Mouse (Mus musculus): ENCODE measurements around the gene Sh2b2. TPM values are rescaled to one million over a fixed set of nuclear protein-coding genes. Genes with fewer than 3 reads are reported as not detected.

The Sh2b2 gene
- polyA plus RNA-seq, 1 experiment from 2014 or later: 11.8 TPM

DNA sequence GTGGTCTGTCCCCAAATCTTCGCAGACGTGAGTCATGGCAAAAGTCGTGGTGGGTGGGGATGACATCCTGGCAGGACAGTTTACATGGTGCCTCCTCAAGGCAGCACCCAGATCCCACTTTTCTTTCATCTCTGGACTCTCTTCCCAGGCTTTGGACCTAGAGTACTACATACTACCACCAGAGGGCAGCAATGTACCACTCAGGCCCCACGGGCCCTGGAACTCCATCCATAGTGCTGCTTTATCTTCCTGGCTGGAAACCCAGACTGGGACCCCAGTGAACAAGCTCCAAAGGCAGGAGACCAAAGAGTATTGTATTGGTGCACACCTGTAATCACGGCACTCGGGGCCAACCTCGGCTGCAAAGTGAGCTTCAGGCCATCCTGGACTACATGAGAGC is 44.5 kb downstream of the Sh2b2 start:
- H3K27ac ChIP-seq (ENCODE audit: low read depth, low read length): no peak overlapping the region
- no peak overlapping the region for H3K4me3 ChIP-seq (ENCODE audit: low read depth, low read length)
- H3K9me3 ChIP-seq (ENCODE audit: control insufficient read depth, low read length): no peaks in the 10 kb centered on the region
- DNase-seq (ENCODE audit: low spot score, missing footprints) (peak; percentile 97), ATAC-seq (ENCODE audit: low FRiP score) (peak; percentile 58)
- H3K9ac ChIP-seq (ENCODE audit: low read length): no peak overlapping the region
- H3K36me3 ChIP-seq (ENCODE audit: control insufficient read depth, insufficient read depth, low read length): no peaks in the 10 kb centered on the region; the same call in 1 of the 2 replicates
- no peak overlapping the region for H3K4me2 ChIP-seq
- peaks cover 7% of the 10 kb centered on the region for H3K4me1 ChIP-seq (ENCODE audit: control insufficient read depth, insufficient read depth, low read length)
- H3K27me3 ChIP-seq (ENCODE audit: control insufficient read depth, insufficient read depth, low read length): no peaks in the 10 kb centered on the region
- 31% methylated on average over 7 of the region's 7 CpGs for WGBS

DNA sequence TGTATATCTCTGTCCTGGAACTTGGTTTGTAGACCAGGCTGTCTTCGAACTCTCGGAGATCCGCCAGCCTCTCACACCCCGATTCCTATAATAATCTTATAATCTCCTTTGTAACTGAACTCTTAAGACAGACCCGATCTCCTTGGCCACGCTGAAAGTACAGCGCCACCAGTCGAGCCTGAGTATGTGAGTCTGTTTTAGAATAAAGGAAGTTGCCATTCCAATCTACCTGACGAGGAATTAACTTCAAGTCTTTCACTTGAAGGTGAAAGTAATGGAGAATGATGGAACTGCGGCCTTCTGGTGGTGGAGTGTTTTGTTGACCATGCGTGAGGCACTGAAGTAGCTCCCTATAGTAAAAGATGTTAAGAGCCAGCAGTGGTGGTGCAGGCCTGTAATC is 46.8 kb downstream of the Sh2b2 start:
- H3K9me3 ChIP-seq (ENCODE audit: control insufficient read depth, low read length): no peaks in the 10 kb centered on the region
- WGBS: 29% methylated on average over 11 of the region's 11 CpGs
- H3K4me2 ChIP-seq: peak overlapping the region; percentile 62
- peaks cover 7% of the 10 kb centered on the region; the same call in 1 of the 2 replicates for H3K36me3 ChIP-seq (ENCODE audit: control insufficient read depth, insufficient read depth, low read length)
- ATAC-seq (ENCODE audit: low FRiP score) (no peak), DNase-seq (ENCODE audit: low spot score, missing footprints) (peak; percentile 90)
- H3K4me3 ChIP-seq (ENCODE audit: low read depth, low read length): peak overlapping the region; percentile 91
- H3K4me1 ChIP-seq (ENCODE audit: control insufficient read depth, insufficient read depth, low read length): peaks cover 7% of the 10 kb centered on the region
- H3K9ac ChIP-seq (ENCODE audit: low read length): peak overlapping the region; percentile 88
- no peaks in the 10 kb centered on the region for H3K27me3 ChIP-seq (ENCODE audit: control insufficient read depth, insufficient read depth, low read length)
- peak overlapping the region; percentile 35; the same call in 1 of the 2 replicates for H3K27ac ChIP-seq (ENCODE audit: low read depth, low read length)

DNA sequence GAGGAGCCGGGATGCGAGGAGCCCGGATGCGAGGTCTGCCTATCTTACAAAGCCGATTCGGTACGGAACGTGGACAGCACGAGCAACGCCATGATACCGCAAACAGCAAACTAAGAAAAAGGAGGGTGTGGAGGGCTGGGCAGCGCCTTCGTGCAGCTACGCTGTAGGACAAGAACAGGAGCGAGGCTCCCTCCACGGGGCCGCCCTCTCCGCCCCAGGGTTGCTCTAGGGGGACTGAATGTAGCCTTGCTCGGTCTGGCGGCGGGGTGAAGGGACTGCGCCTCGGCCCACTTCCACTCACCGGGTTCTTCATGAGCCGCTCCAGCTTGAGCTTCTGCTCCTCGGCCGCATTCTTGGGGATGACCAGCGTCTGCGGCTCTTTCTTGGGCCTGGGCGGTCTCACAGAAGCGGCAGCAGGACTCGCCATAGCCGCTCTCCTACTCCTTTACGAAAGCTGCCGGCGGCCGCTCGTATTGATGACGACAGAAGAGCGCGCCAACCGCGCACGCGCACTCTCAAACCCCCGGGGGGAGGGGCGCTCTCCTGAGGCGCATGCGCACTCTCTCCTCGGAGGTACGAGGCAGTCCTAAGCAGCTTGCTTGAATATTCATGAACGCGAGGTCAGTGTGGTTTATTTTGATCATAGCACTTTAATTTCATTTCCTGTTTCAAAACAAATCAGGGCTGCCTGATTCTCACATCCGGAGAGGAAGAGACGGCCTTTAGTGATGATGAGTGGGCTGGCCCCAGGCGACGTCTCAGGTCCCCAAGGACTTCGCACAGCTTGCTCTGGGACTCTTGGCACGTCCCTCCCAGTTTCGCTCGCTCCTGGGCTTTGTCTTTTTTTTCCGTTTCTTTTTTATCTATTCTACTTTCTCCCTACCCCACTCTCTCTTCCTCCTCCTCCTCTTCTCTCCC is 47.6 kb downstream of the Sh2b2 start, which contains the start of gene Prkrip1:
TSS of gene Prkrip1 (minus strand) at position 490 of the 918 bp plus-strand sequence.
- DNase-seq (ENCODE audit: low spot score, missing footprints) (peak; percentile 100), ATAC-seq (ENCODE audit: low FRiP score) (peak; percentile 88)
- peak within 1 kb of the TSS; percentile 35; the same call in 1 of the 2 replicates for H3K27ac ChIP-seq (ENCODE audit: low read depth, low read length)
- under 1% methylated on average over 62 of the region's 62 CpGs for WGBS
- H3K9me3 ChIP-seq (ENCODE audit: control insufficient read depth, low read length): no peaks in the 10 kb centered on the region
- no peaks in the 10 kb centered on the region for H3K27me3 ChIP-seq (ENCODE audit: control insufficient read depth, insufficient read depth, low read length)
- H3K9ac ChIP-seq (ENCODE audit: low read length): peak within 1 kb of the TSS; percentile 88
- peaks cover 7% of the 10 kb centered on the region; the same call in 1 of the 2 replicates for H3K36me3 ChIP-seq (ENCODE audit: control insufficient read depth, insufficient read depth, low read length)
- H3K4me3 ChIP-seq (ENCODE audit: low read depth, low read length): peak within 1 kb of the TSS; percentile 91
- H3K4me1 ChIP-seq (ENCODE audit: control insufficient read depth, insufficient read depth, low read length): peaks cover 7% of the 10 kb centered on the region
- peak within 1 kb of the TSS; percentile 62 for H3K4me2 ChIP-seq

DNA sequence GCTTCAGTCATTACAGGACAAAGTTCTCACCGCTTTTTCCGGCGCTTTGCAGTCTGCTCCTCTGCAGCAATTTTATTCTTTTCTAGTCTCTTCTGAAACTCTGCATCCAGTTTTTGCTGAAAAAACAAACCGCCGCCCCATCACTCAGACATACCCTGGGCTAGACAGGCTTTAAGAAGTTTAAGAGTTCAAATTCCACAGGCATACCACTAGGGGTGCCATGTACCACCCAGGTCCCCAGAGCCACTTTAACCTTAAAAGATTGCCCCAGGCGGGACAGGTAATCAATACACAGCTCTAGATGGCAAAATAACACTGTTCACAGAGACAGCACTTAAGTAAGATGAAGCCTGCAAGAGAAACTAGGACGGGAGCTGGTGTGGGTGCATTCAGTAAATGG is 54.5 kb downstream of the Sh2b2 start:
- no peak overlapping the region for H3K9ac ChIP-seq (ENCODE audit: low read length)
- no peak for ATAC-seq (ENCODE audit: low FRiP score)
- 88% methylated on average over 7 of the region's 7 CpGs for WGBS
- H3K9me3 ChIP-seq (ENCODE audit: control insufficient read depth, low read length): no peaks in the 10 kb centered on the region
- peak; percentile 80 for DNase-seq (ENCODE audit: low spot score, missing footprints)
- H3K4me1 ChIP-seq (ENCODE audit: control insufficient read depth, insufficient read depth, low read length): no peaks in the 10 kb centered on the region
- no peak overlapping the region for H3K4me3 ChIP-seq (ENCODE audit: low read depth, low read length)
- no peak overlapping the region for H3K4me2 ChIP-seq
- H3K27me3 ChIP-seq (ENCODE audit: control insufficient read depth, insufficient read depth, low read length): no peaks in the 10 kb centered on the region
- H3K36me3 ChIP-seq (ENCODE audit: control insufficient read depth, insufficient read depth, low read length): peaks cover 12% of the 10 kb centered on the region; the same call in 1 of the 2 replicates
- H3K27ac ChIP-seq (ENCODE audit: low read depth, low read length): no peak overlapping the region

DNA sequence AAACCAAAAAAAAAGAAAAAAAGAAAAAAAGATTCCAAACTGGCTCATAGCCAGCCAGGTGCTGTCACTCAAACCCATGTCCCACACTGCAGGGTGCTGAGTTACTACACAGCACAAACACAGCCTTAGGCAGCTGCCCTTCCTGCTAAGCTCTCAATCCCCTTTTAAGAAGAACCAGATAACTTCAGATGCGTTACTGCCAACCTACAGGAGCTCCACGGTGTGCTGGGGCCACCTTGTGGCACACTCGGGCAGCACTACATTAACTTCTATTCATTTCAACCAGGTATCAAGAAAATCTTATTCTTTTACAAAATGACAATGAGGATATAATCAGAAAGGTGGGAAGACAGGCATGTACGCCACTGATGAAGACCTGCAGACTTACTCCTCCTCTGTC is 59.6 kb downstream of the Sh2b2 start:
- no peak overlapping the region for H3K9ac ChIP-seq (ENCODE audit: low read length)
- no peak overlapping the region for H3K4me3 ChIP-seq (ENCODE audit: low read depth, low read length)
- H3K4me2 ChIP-seq: no peak overlapping the region
- WGBS: 49% methylated on average over 4 of the region's 4 CpGs
- DNase-seq (ENCODE audit: low spot score, missing footprints) (peak; percentile 81), ATAC-seq (ENCODE audit: low FRiP score) (no peak)
- no peak overlapping the region for H3K27ac ChIP-seq (ENCODE audit: low read depth, low read length)
- H3K4me1 ChIP-seq (ENCODE audit: control insufficient read depth, insufficient read depth, low read length): no peaks in the 10 kb centered on the region
- H3K27me3 ChIP-seq (ENCODE audit: control insufficient read depth, insufficient read depth, low read length): no peaks in the 10 kb centered on the region
- H3K36me3 ChIP-seq (ENCODE audit: control insufficient read depth, insufficient read depth, low read length): peaks cover 5% of the 10 kb centered on the region
- no peaks in the 10 kb centered on the region for H3K9me3 ChIP-seq (ENCODE audit: control insufficient read depth, low read length)

DNA sequence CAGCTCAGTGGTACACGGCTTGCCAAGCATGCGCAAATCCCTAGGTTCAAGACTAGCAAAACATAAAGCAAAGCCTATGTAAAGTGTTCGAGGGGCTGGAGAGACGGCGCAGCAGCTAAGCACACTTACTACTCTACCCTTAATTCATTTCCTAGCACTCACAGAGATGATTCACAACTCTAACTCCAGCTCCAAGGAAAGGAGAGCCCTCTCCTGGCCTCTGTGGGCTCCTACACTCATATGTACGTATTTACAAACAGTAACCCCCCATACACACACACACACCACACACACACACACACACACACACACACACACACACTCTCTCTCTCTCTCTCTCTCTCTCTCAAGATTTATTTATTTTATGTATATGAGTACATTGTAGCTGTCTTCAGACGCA is 62.6 kb downstream of the Sh2b2 start:
- ATAC-seq (ENCODE audit: low FRiP score) (no peak), DNase-seq (ENCODE audit: low spot score, missing footprints) (peak; percentile 37)
- peaks cover 11% of the 10 kb centered on the region for H3K36me3 ChIP-seq (ENCODE audit: control insufficient read depth, insufficient read depth, low read length)
- WGBS: 93% methylated on average over 7 of the region's 7 CpGs
- H3K27me3 ChIP-seq (ENCODE audit: control insufficient read depth, insufficient read depth, low read length): no peaks in the 10 kb centered on the region
- H3K9ac ChIP-seq (ENCODE audit: low read length): no peak overlapping the region
- H3K9me3 ChIP-seq (ENCODE audit: control insufficient read depth, low read length): no peaks in the 10 kb centered on the region
- no peak overlapping the region for H3K4me2 ChIP-seq
- H3K27ac ChIP-seq (ENCODE audit: low read depth, low read length): no peak overlapping the region
- H3K4me1 ChIP-seq (ENCODE audit: control insufficient read depth, insufficient read depth, low read length): no peaks in the 10 kb centered on the region
- no peak overlapping the region for H3K4me3 ChIP-seq (ENCODE audit: low read depth, low read length)

DNA sequence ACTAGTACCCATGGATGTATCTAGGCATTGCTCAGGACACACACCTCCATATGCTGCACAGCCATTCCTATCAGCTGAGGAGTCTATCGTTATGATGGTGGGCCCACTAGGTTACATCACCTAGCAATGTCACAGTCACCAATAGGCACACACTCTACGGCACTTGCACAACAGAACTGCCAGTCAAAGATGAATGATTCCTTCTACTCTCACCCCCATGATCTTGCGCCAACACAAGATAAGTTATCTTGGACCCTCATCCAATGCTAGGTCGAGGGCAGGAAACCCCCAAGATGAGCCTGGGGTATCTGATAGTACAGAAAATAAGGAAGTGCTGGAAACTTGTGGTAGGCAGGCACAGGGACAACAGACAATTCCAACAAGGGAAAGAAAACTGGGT is 63.5 kb downstream of the Sh2b2 start:
- ATAC-seq (ENCODE audit: low FRiP score) (no peak), DNase-seq (ENCODE audit: low spot score, missing footprints) (peak; percentile 75)
- Histone ChIP-seq H3K4me2 (no peak overlapping the region), H3K4me3 (ENCODE audit: low read depth, low read length) (no peak overlapping the region), H3K9ac (ENCODE audit: low read length) (no peak overlapping the region), H3K27me3 (ENCODE audit: control insufficient read depth, insufficient read depth, low read length) (no peaks in the 10 kb centered on the region), H3K36me3 (ENCODE audit: control insufficient read depth, insufficient read depth, low read length) (peaks cover 8% of the 10 kb centered on the region), H3K27ac (ENCODE audit: low read depth, low read length) (no peak overlapping the region), H3K4me1 (ENCODE audit: control insufficient read depth, insufficient read depth, low read length) (no peaks in the 10 kb centered on the region), H3K9me3 (ENCODE audit: control insufficient read depth, low read length) (no peaks in the 10 kb centered on the region)
- WGBS: 94% methylated on average over 4 of the region's 4 CpGs

DNA sequence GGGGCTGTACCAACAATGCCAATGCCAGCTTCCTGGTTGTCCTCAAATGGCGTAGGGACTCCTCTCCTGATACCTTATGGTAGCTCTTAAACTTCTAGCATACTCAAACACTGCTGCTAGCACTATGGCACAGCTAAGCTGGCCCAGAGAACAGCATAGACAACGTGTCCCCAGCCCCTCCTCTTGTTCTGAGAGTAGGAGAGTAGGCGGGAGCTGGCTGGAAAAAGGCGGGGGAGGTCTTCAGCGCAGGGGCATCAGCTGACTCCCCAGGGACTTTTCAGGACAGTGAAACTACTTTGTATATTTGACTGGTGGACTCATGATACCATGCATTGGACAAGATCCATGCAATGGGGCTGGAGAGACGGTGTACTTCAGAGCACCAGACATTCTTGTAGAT is 64.3 kb downstream of the Sh2b2 start:
- Histone ChIP-seq H3K27me3 (ENCODE audit: control insufficient read depth, insufficient read depth, low read length) (no peaks in the 10 kb centered on the region), H3K36me3 (ENCODE audit: control insufficient read depth, insufficient read depth, low read length) (peaks cover 8% of the 10 kb centered on the region), H3K4me3 (ENCODE audit: low read depth, low read length) (no peak overlapping the region), H3K9me3 (ENCODE audit: control insufficient read depth, low read length) (no peaks in the 10 kb centered on the region), H3K27ac (ENCODE audit: low read depth, low read length) (no peak overlapping the region), H3K4me2 (no peak overlapping the region), H3K4me1 (ENCODE audit: control insufficient read depth, insufficient read depth, low read length) (no peaks in the 10 kb centered on the region), H3K9ac (ENCODE audit: low read length) (no peak overlapping the region)
- WGBS: 90% methylated on average over 6 of the region's 6 CpGs
- peak; percentile 44 for DNase-seq (ENCODE audit: low spot score, missing footprints)
- no peak for ATAC-seq (ENCODE audit: low FRiP score)

DNA sequence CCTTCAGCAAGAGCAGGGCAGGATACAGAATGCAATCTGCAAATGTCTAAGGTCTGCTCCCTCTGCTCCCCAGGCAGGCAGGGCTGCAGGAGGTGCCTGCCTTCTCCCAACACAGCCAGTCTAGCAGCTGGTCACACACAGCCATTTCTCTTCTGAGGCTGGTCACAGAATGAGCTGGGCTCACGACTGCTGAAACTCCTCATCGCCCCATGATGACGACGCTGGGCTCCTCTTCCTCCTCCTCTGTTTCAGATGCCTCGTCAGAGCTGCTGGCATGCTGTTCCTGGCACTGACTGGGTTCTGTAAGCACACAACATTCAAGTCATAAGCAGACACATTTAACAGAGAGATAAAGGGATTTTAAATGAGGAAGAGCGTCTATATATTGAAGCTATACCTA is 65.2 kb downstream of the Sh2b2 start:
- Histone ChIP-seq H3K27ac (ENCODE audit: low read depth, low read length) (no peak overlapping the region), H3K4me2 (no peak overlapping the region), H3K9ac (ENCODE audit: low read length) (no peak overlapping the region), H3K9me3 (ENCODE audit: control insufficient read depth, low read length) (no peaks in the 10 kb centered on the region), H3K4me3 (ENCODE audit: low read depth, low read length) (no peak overlapping the region), H3K27me3 (ENCODE audit: control insufficient read depth, insufficient read depth, low read length) (no peaks in the 10 kb centered on the region), H3K36me3 (ENCODE audit: control insufficient read depth, insufficient read depth, low read length) (peaks cover 8% of the 10 kb centered on the region), H3K4me1 (ENCODE audit: control insufficient read depth, insufficient read depth, low read length) (no peaks in the 10 kb centered on the region)
- WGBS: 83% methylated on average over 6 of the region's 6 CpGs
- peak; percentile 37 for DNase-seq (ENCODE audit: low spot score, missing footprints)
- ATAC-seq (ENCODE audit: low FRiP score): no peak

Measured in midbrain, embryonic 11.5 days (tissue).